Mouse (Mus musculus) stomach, postnatal 0 days (tissue): Measurements from ENCODE around the gene Rcan2.

Source experiments
- CTCF ChIP-seq: IDR thresholded peaks from 2 replicates; pipeline ENCODE4 v1.5.1; 2016; ENCODE audit warnings: antibody characterized with exemption, low read depth, mild to moderate bottlenecking, moderate library complexity
- EP300 ChIP-seq: optimal IDR thresholded peaks from 2 replicates; pipeline ENCODE3; 2016; ENCODE audit warnings: antibody characterized with exemption

DNA sequence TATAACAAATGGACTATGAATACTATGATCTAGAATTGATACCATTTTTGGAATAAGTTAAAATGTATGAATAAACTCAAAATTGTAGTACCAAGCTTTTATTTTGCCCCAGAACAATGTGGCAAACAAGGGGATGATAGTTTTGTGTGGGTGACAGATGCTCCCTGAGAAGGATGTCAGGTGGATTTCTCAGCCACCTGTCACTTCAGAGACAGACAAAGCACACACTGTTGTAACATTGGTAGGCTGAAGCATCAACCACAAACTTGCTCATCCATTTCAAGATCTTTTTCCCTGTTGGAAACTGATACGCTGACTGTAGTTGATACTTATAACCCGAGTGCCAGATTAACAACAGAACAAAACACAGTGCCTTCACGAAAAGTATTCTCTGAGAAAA is 158.6 kb downstream of the Rcan2 start:
- TF ChIP-seq CTCF (no peak), EP300 (no peak)
